Mouse (Mus musculus) cerebellum, adult 11 months (tissue): Measurements from ENCODE around the gene Slc35b2.

Experiments
- DNase-seq: peaks from one replicate; pipeline ENCODE4 v3.0.0; 2022

Gene Slc35b2

DNA sequence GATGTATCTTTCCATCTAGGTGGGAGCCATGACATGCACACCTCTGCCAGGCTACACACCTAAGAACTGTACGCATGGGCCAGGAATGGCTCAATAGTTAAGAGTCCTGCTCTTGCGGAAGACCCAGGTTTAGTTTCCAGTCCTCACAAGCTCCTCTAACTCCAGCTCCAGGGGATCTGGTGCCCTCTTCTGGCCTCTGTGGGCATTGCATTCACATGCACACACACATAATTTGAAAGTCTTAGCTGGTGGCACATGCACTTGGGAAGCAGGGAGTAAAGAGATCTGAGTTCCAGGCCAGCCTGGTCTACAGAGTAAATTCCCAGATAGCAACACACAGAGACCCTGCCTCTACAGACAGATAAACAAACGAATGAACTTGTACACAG lies 22.8 kb downstream of the Slc35b2 start:
- DNase-seq: peak; percentile 27

DNA sequence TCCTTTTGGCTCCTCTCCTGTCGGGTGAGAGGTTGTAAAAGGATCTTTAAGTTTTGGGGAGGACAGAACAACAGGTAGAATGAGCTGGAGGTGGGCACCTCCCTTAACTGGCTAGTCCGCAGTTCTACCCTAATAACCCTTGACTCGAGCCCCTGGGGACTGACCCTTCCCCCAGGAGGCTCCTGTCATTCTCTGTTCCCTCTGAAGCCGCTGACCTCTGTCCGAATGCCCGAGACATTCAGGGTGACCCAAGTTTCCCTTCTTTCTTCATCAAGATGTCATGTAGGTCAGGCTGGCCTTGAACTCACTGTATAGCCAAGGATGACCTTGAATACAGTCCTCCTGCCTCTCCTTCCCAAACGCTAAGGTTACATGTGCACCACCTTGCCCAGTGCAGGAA lies 24.7 kb downstream of the Slc35b2 start:
- peak; percentile 9 for DNase-seq

DNA sequence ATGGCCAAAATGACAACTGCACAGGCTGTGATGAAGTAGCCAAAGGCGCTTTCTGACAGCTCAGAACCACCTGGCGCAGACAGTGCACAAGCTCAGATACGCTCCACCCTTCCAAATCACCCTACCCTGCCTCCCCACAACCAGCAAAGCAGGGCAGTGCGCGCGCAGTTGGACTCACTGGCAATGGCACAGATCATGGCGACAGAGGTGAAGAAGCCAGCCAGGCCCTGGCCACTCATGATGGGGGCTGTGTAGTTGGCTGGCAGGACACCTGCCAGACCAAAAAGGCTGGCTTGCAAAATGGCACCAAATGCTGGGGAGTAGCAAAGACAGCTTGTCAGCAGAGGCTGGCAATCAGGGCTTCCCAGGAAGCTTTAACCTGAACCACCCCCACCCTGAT lies 25.6 kb downstream of the Slc35b2 start:
- peak; percentile 37 for DNase-seq

DNA sequence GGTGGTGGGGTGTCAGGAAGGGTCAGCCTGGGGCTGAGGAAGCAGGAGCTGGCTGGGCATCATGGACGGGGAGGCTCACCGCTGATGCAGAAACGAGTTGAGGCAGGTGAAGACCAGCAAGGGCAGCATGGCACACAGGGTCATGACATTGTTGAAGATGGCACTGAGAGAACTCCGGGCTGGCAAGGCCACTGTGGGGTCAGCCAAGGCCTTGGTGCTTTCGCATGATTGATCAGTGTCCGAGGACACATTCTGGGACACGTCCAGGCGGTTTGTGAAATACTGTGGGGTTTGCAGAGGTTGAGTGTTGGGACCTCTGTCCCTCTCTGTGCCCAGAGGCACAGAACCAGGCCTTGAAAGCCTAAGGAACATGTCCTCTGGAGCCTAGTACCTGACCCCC lies 26.2 kb downstream of the Slc35b2 start:
- DNase-seq: peak; percentile 15

GRCm38 (mm10) chr17:45590410-45590809 lies 26.7 kb downstream of the Slc35b2 start:
- DNase-seq: peak; percentile 13

DNA sequence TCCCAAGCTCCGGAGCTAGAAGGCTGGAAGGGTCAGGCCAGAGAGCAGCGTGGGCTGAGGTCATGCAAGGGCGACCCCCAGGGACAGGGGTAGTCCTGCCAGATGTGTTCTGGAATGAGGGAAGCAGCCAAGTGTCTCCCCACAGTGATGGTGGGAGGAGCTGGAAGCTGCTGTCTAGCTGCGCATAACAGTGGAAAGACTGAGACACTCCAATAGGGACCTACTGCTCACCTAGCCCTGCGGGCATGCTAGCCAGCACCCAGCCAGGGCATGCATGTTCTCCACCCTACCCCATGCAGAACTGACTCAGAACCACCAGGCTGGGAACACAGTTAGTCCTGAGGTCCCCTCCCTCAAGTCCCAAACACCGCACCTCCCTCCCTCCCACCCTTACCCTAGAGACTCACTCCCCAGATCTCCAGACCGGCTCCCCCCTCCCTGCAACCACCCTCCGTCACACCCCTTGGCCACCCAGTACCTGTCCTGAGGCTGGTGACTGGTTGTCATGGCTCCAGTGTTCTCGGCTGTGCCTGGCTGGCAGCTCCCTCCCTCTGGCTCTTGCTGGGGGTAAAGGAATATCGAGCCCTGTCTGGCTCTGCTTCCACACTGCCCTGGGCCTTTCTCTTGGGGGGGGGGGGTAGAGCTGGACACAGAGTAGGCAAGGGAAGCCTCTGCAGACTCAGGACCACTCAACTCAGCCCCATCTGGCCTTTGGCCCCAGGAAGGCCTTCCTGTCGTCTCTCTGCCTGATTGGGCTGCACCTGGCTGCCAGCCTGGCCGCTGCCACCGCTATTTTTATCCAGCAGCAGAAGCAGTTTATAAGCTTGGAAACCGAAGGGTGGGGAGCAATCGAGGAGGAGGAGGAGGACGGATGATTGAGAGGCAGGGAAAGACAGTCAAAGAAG lies 28.3 kb downstream of the Slc35b2 start:
- peak; percentile 45 for DNase-seq

- DNase-seq: peak; percentile 21
Observed at GRCm38 (mm10) chr17:45592606-45593431, 29.1 kb downstream of the Slc35b2 start.

GRCm38 (mm10) chr17:45593479-45593878 lies 29.8 kb downstream of the Slc35b2 start:
- DNase-seq: peak; percentile 31

DNA sequence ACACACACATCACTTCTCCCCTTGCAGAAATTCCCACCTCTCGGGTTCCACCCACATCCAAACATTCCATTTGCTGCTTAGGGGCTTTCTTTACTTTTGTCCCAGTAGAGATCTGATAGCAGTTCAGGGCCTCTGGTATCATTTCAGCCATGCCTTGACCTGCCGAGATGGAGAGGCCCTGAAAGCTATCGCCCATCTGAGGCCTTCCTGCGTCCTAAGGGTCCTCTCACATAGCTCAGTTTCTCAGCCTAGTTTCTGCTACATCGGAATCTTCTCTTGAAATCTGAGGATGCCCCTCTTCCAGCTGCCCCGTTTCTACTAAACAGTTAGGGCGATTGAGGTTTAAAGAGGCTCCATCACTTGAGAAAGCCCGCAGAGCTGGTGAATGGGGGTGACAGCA lies 30.5 kb downstream of the Slc35b2 start:
- peak; percentile 10 for DNase-seq

GRCm38 (mm10) chr17:45594881-45595735 lies 31.4 kb downstream of the Slc35b2 start:
- peak; percentile 74 for DNase-seq

- DNase-seq: peak; percentile 7
Observed at GRCm38 (mm10) chr17:45595736-45596390, 32.2 kb downstream of the Slc35b2 start.

DNA sequence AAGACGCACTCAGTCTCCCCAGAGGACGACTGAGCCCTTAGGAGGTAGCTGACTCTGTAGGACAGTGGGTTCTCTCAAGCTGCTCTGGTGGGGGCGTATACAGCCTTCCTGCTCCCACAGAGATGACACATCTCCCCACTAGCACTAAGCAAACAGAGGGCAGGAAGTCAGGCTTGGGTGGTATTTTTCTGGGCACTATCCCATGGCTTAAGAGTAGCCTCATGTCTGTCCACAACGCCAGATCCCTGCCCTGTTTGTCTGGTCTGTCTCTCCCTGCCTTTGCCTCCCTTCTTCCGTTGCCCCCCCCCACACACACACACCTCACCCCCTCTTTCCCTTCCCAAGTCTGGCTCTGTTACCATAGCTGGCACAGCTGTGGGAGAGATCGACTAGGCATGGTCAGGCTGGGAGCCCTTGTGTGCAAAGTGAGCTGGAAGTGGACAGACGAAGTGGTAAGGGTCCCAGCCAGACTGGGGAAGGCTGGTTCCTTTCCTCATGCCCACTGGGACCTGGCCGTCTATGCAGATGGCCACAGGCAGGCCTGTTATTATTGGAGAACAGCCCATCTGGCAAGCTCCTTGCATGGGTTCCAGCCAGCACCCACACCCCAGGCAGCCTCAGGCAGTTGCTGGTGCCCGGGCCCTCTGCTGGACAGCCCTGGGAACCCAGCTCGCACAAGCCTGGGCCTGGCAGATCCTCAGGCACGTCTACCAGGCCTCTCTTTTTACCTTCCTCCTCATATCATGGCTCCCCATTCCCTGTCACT lies 33.1 kb downstream of the Slc35b2 start:
- DNase-seq: peak; percentile 72

- peak; percentile 22 for DNase-seq
Observed at GRCm38 (mm10) chr17:45597787-45598186, 34.1 kb downstream of the Slc35b2 start.

GRCm38 (mm10) chr17:45598376-45598775 lies 34.7 kb downstream of the Slc35b2 start:
- DNase-seq: peak; percentile 11

GRCm38 (mm10) chr17:45598891-45599290 lies 35.2 kb downstream of the Slc35b2 start:
- no peak for DNase-seq

- peak; percentile 31 for DNase-seq
Observed at GRCm38 (mm10) chr17:45599446-45600242, 36.0 kb downstream of the Slc35b2 start, which contains the start of gene Slc29a1. Slc29a1 (minus strand) TSS chr17:45599606.

DNA sequence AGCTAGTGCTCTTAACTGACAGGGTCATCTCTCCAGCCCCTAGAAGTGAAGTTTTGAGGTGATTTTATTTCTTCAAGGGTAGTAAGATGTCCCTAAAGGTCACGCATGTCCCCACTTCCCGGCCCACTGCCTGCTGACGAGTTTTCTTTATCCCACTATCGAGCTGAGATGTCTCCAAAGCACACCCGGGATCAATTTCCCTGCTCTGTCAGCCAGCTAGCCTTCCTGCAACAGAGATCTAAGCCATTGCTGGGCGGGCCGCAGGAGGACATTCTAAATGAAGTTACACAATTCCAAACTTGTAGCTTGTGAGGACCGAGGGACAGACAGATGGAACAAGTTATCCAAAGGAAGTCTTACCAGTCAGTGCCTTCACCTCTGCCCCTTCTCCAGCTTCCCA lies 36.6 kb downstream of the Slc35b2 start:
- DNase-seq: no peak

DNA sequence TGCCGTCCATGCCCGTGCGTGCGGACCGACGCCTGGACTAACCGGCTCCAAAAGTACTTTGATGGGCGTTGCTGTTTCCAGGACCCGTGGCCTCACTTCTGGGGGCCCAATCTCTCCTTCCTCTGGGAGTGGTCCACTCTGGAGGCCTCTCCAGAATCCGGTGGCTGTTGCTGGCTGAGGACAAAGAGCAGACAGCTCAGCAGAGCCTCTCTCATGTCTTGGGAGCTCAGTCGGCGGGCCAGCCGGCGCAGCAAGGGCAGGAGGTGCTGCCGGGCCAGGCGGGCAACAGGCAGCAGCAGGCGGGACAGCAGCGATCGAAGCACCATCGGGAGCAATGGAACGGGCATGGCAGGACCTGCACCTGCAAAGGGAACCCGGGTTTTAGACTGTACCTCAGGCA lies 37.7 kb downstream of the Slc35b2 start:
- no peak for DNase-seq

DNA sequence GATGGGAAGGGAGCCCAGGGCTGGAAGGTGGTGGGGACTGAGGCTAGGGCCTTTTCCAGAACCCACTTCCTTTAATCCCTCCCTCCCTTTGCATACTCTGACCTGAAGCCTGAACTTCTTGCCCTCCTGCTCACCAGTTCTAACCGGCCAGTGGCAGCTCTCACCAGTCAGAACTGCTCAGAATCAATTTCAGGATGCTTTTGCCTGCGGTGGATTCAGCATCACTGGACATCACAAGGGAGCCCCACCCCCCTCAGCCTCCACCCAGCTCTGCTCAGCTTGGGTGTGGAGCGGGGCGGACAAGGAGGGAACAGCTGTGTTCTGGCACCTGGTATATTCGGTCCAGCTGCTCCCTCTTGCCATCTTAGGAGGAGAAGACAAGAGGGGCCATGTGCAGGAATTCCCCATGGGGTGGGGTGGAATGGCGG lies 38.2 kb downstream of the Slc35b2 start, which contains the start of gene Mymx:
Gene Mymx, minus strand, starts transcription at position 226 of the 428 bp plus-strand sequence.
- no peak for DNase-seq

DNA sequence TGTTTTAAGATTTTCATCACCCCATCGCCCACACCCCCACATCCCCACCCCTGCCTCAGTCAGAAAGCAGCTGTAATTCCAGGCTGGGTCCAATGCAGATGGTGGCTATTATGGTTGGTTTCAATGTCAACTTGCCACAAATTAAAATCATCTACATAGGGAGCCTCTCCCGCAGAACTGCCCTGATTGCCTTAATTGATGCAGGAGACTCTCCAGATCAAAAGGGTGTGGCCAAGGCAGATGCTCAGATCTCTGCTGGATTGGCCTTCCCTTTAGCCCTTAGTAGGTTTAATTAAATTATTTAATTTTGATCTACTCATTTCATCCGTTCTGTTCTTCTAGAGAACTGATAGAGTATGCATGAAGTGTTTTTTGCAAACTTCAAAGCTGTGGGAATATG lies 39.3 kb downstream of the Slc35b2 start:
- no peak for DNase-seq
